Mouse (Mus musculus): ENCODE results near the gene Tomm20l.

The Tomm20l gene

GRCm38 (mm10) chr12:71157974-71158373 lies 46.7 kb downstream of the Tomm20l start:
- peak in 1 of 2 experiments; percentile 19 for DNase-seq

- DNase-seq: no peak
Observed at GRCm38 (mm10) chr12:71164410-71164809, 53.2 kb downstream of the Tomm20l start.

GRCm38 (mm10) chr12:71169911-71170310 lies 58.7 kb downstream of the Tomm20l start:
- DNase-seq: no peak
